Mouse (Mus musculus) lung, postnatal 0 days (tissue): ENCODE results near the gene Scgb2b11. TPM values are rescaled to one million over a fixed set of nuclear protein-coding genes. Genes with fewer than 3 reads are reported as not detected.
"Not testable (repeated sequence)": the region's sequence is repeated elsewhere in the genome, so short reads cannot be mapped to it uniquely, and the experiment has no call there.

Experiments
- ATAC-seq: fragments of 200-750 bp; cut with Nextera tagmentation; 2 replicates; pipeline ENCODE4 v1.8.0; 2017; ENCODE audit warnings: moderate library complexity
- DNase-seq: peaks from one replicate; pipeline ENCODE4 v3.0.0-alpha.2; 2016; ENCODE audit warnings: low spot score
- H3K27ac ChIP-seq: fragments of 300-500 bp; sonication (generic); 2 replicates; pipeline ENCODE4 v1.5.1; 2014; ENCODE audit warnings: antibody characterized with exemption, mild to moderate bottlenecking, low read length, mixed read lengths
- H3K27me3 ChIP-seq: fragments of 300-500 bp; sonication (generic); replicated peaks from 2 replicates; pipeline ENCODE4 v1.6.1; 2014; ENCODE audit warnings: low read length, mixed read lengths; ENCODE audit not compliant: insufficient read depth
- H3K36me3 ChIP-seq: fragments of 300-500 bp; sonication (generic); 2 replicates; pipeline ENCODE4 v1.6.1; 2014; ENCODE audit warnings: low read length, mixed read lengths; ENCODE audit not compliant: insufficient read depth
- H3K4me1 ChIP-seq: fragments of 300-500 bp; sonication (generic); 2 replicates; pipeline ENCODE4 v1.6.1; 2014; ENCODE audit warnings: antibody characterized with exemption, low read depth, low read length, mixed read lengths; ENCODE audit not compliant: insufficient read depth
- H3K4me2 ChIP-seq: fragments of 300-500 bp; sonication (generic); replicated peaks from 2 replicates; pipeline ENCODE4 v1.6.1; 2014; ENCODE audit warnings: low read depth, mild to moderate bottlenecking, low read length, moderate library complexity, mixed read lengths
- H3K4me3 ChIP-seq: fragments of 300-500 bp; sonication (generic); 2 replicates; pipeline ENCODE4 v1.5.1; 2014; ENCODE audit warnings: low read depth, low read length
- H3K9ac ChIP-seq: fragments of 300-500 bp; sonication (generic); replicated peaks from 2 replicates; pipeline ENCODE4 v1.6.1; 2014; ENCODE audit warnings: low read depth, mild to moderate bottlenecking
- H3K9me3 ChIP-seq: fragments of 300-500 bp; sonication (generic); 2 replicates; pipeline ENCODE4 v1.6.1; 2016; ENCODE audit warnings: low read length, mixed read lengths
- WGBS: fragments of 180-500 bp; shearing (Covaris S2); extraction: QIAGEN DNeasy Blood & Tissue Kit; methylation state at CpG from one replicate; pipeline ENCODE4 v1.1.7; 2014; 5-methylcytosine and 5-hydroxymethylcytosine counted together
- polyA plus RNA-seq: library from polyadenylated mRNA; unstranded; fragments of >200 nt; fragmentation: Nextera tagmentation; extraction: Ambion mirVana; gene quantifications from 2 replicates; pipeline ENCODE4 v1.2.1, GENCODE M21; 2015

Gene Scgb2b11
- polyA plus RNA-seq, result not detected in 2 replicates

GRCm38 (mm10) chr7:32211045-32211444, at the start of gene Scgb2b11:
Scgb2b11 (minus strand) TSS chr7:32211145.
- H3K4me1 ChIP-seq, H3K9me3 ChIP-seq, H3K27me3 ChIP-seq, H3K27ac ChIP-seq, DNase-seq, H3K4me3 ChIP-seq, H3K9ac ChIP-seq, H3K4me2 ChIP-seq, H3K36me3 ChIP-seq, ATAC-seq: not testable (repeated sequence)
- 87% methylated on average over 1 of the region's 2 CpGs for WGBS

GRCm38 (mm10) chr7:32222540-32222939, 11.6 kb upstream of the Scgb2b11 start, which contains the start of gene Scgb1b11:
Scgb1b11 (plus strand) TSS chr7:32222840.
- H3K4me1 ChIP-seq, H3K4me3 ChIP-seq, H3K4me2 ChIP-seq, DNase-seq, ATAC-seq, H3K27ac ChIP-seq, H3K9me3 ChIP-seq, H3K9ac ChIP-seq, H3K27me3 ChIP-seq, H3K36me3 ChIP-seq: not testable (repeated sequence)
- WGBS, result no CpG with 5 or more reads among the region's 2 CpGs

Other genes starting within 250 kb of the Scgb2b11 start
- gene Scgb1b10, start 110.3 kb downstream of the Scgb2b11 start, polyA plus RNA-seq, result not detected in 2 replicates
- not detected in 2 replicates for gene Scgb1b11, start 11.7 kb upstream of the Scgb2b11 start, polyA plus RNA-seq
- gene Scgb2b12, start 116.1 kb upstream of the Scgb2b11 start, polyA plus RNA-seq, result not detected in 2 replicates
- not detected in 2 replicates for gene Scgb1b12, start 123.0 kb upstream of the Scgb2b11 start, polyA plus RNA-seq
- not detected in 2 replicates for gene Scgb1b29, start 230.4 kb upstream of the Scgb2b11 start, polyA plus RNA-seq